Mouse (Mus musculus): ENCODE results near the gene Ebf4. TPM values are rescaled to one million over a fixed set of nuclear protein-coding genes. Genes with fewer than 3 reads are reported as not detected.

Gene Ebf4
- polyA plus RNA-seq, 1 experiment from 2014 or later: 0.05 TPM

Other genes with a start within 250 kb of the Ebf4 start
- not detected in 2 replicates for gene Tgm6, start 182.8 kb upstream of the Ebf4 start, polyA plus RNA-seq (2015; fragmentation: Nextera tagmentation; extraction: Ambion mirVana)
- 231 and 249 TPM in 2 replicates for gene Snrpb, start 115.8 kb upstream of the Ebf4 start, polyA plus RNA-seq (2015; fragmentation: Nextera tagmentation; extraction: Ambion mirVana)
- gene Tmc2, start 100.0 kb upstream of the Ebf4 start, polyA plus RNA-seq (2015; fragmentation: Nextera tagmentation; extraction: Ambion mirVana): 0.04 and 0.11 TPM in 2 replicates
- gene Nop56, start 20.7 kb upstream of the Ebf4 start, polyA plus RNA-seq (2015; fragmentation: Nextera tagmentation; extraction: Ambion mirVana): 120 and 130 TPM in 2 replicates
- gene Idh3b, start 10.6 kb upstream of the Ebf4 start, polyA plus RNA-seq (2015; fragmentation: Nextera tagmentation; extraction: Ambion mirVana): 106 and 108 TPM in 2 replicates
- 2.5 and 5.0 TPM in 2 replicates for gene Cpxm1, start 102.4 kb downstream of the Ebf4 start, polyA plus RNA-seq (2015; fragmentation: Nextera tagmentation; extraction: Ambion mirVana)
- gene Gm28372, start 110.1 kb downstream of the Ebf4 start, polyA plus RNA-seq (2015; fragmentation: Nextera tagmentation; extraction: Ambion mirVana): not detected in 2 replicates
- gene 1700020A23Rik, start 110.1 kb downstream of the Ebf4 start, polyA plus RNA-seq (2015; fragmentation: Nextera tagmentation; extraction: Ambion mirVana): not detected in 2 replicates
- gene Tmem239, start 111.3 kb downstream of the Ebf4 start, polyA plus RNA-seq (2015; fragmentation: Nextera tagmentation; extraction: Ambion mirVana): not detected in 2 replicates
- gene Vps16, start 129.2 kb downstream of the Ebf4 start, polyA plus RNA-seq (2015; fragmentation: Nextera tagmentation; extraction: Ambion mirVana): 33.0 and 39.3 TPM in 2 replicates
- 3.2 and 3.8 TPM in 2 replicates for gene Pced1a, start 129.5 kb downstream of the Ebf4 start, polyA plus RNA-seq (2015; fragmentation: Nextera tagmentation; extraction: Ambion mirVana)
- 26.7 and 29.6 TPM in 2 replicates for gene Ptpra, start 155.1 kb downstream of the Ebf4 start, polyA plus RNA-seq (2015; fragmentation: Nextera tagmentation; extraction: Ambion mirVana)

All from liver, embryonic 16.5 days (tissue).